Mouse (Mus musculus) small intestine, adult 2 months (tissue): Measurements from ENCODE around the gene Fam133b.

Experiments used
- CTCF ChIP-seq: fragments of 200-500 bp; IDR thresholded peaks from 2 replicates; pipeline ENCODE4 v1.5.1; 2012; ENCODE audit warnings: low read depth, mild to moderate bottlenecking, control low read depth, inconsistent platforms, low read length, moderate library complexity, mixed read lengths; ENCODE audit not compliant: insufficient replicate concordance, insufficient read length; ENCODE audit errors: extremely low read depth
- POLR2A ChIP-seq: fragments of 200-500 bp; IDR thresholded peaks from 2 replicates; pipeline ENCODE4 v1.6.1; 2012; ENCODE audit warnings: low read depth, mild to moderate bottlenecking, control low read depth, inconsistent platforms, low read length, moderate library complexity

DNA sequence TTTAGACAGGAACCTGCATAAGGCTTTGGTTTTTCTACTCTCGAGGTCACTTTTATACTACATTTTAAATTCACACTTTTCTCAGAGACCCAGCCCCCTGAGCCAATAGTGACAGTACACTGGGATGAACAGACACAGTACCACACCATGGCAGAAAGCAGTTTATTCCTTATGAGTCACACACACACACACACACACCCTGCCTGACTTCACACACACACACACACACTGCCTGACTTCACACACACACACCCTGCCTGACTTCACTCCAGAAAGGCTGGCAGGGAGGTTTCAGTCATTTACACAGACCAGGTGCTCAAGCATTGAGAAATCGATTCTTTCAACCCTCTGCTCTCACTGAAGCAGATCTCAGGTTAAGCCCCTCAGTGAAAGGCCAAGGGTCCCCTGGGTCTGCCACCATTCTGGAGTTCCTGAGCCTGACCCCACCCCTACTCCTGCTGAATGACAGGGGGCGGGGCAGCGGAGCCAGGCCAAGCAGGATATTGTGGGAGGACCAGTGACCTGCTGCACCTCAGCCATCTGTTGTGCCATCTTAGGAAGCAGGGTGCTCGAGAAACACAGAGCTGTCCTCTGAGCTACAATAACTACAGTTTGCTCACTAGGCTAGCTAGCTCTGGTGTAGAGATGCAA, 16.5 kb upstream of the Fam133b start:
- TF ChIP-seq CTCF (no peak), POLR2A (no peak)
